Mouse (Mus musculus) liver, embryonic 11.5 days (tissue): Measurements from ENCODE around the gene Mroh7. TPM values are rescaled to one million over a fixed set of nuclear protein-coding genes. Genes with fewer than 3 reads are reported as not detected.

Experiments
- ATAC-seq: fragments of 200-750 bp; cut with Nextera tagmentation; replicated peaks from 2 replicates; pipeline ENCODE4 v1.8.0; 2017; ENCODE audit warnings: moderate number of reproducible peaks, mild to moderate bottlenecking, moderate TSS enrichment, moderate library complexity; ENCODE audit not compliant: low FRiP score
- DNase-seq: peaks from one replicate; pipeline ENCODE4 v3.0.0-alpha.2; 2017; ENCODE audit warnings: low spot score
- H3K27ac ChIP-seq: fragments of 300-500 bp; sonication (generic); 2 replicates; pipeline ENCODE4 v1.5.1; 2014; ENCODE audit warnings: mild to moderate bottlenecking, low read depth, low read length, control low read depth
- H3K27me3 ChIP-seq: fragments of 300-500 bp; sonication (generic); replicated peaks from 2 replicates; pipeline ENCODE4 v1.6.1; 2014; ENCODE audit warnings: low read length, mixed read lengths; ENCODE audit not compliant: control insufficient read depth, insufficient read depth
- H3K36me3 ChIP-seq: fragments of 300-500 bp; sonication (generic); 2 replicates; pipeline ENCODE4 v1.6.1; 2014; ENCODE audit warnings: mild to moderate bottlenecking, low read length, moderate library complexity, mixed read lengths; ENCODE audit not compliant: control insufficient read depth, insufficient read depth
- H3K4me1 ChIP-seq: fragments of 300-500 bp; sonication (generic); replicated peaks from 2 replicates; pipeline ENCODE4 v1.6.1; 2014; ENCODE audit warnings: low read length, mixed read lengths; ENCODE audit not compliant: control insufficient read depth, insufficient read depth
- H3K4me2 ChIP-seq: fragments of 300-500 bp; sonication (generic); 2 replicates; pipeline ENCODE4 v1.6.1; 2014; ENCODE audit warnings: mild to moderate bottlenecking, control low read depth, moderate library complexity
- H3K4me3 ChIP-seq: fragments of 300-500 bp; sonication (generic); 2 replicates; pipeline ENCODE4 v1.5.1; 2014; ENCODE audit warnings: low read depth, low read length, control low read depth
- H3K9ac ChIP-seq: fragments of 300-500 bp; sonication (generic); 2 replicates; pipeline ENCODE4 v1.6.1; 2014; ENCODE audit warnings: low read depth, low read length, control low read depth
- H3K9me3 ChIP-seq: fragments of 300-500 bp; sonication (generic); 2 replicates; pipeline ENCODE4 v1.6.1; 2016; ENCODE audit warnings: low read length, inconsistent platforms, mixed read lengths; ENCODE audit not compliant: control insufficient read depth
- WGBS: fragments of 180-500 bp; shearing (Covaris S2); extraction: QIAGEN DNeasy Blood & Tissue Kit; methylation state at CpG from one replicate; pipeline ENCODE4 v1.1.7; 2014; 5-methylcytosine and 5-hydroxymethylcytosine counted together
- polyA plus RNA-seq: library from polyadenylated mRNA; unstranded; fragments of >200 nt; fragmentation: Nextera tagmentation; extraction: Ambion mirVana; gene quantifications from 2 replicates; pipeline ENCODE4 v1.2.1, GENCODE M21; 2014

Gene Mroh7
- polyA plus RNA-seq, 1 experiment from 2014 or later, result 0.22 TPM

DNA sequence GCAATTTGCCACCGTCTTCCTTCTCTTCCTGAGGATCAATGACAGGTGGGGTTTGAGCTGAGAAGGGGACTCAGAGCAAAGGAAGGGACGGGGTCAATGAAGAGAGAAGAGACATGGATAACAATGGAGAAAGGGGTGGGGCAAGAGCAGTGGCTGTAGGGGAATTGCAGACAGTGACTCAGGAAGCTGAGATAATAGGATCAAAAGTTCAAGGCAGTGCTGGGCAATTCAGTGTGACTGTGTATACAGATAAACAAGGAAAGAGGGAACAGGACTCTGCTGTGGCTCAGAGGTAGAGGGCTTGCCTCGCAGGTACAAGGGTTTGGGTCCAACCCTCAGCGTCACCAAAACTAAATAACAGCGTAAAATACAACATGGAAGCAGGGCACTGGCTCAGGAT lies 22.8 kb downstream of the Mroh7 start:
- H3K9ac ChIP-seq, result no peak overlapping the region
- no peaks in the 10 kb centered on the region for H3K9me3 ChIP-seq
- no peaks in the 10 kb centered on the region for H3K4me1 ChIP-seq
- WGBS, result 24% methylated on average over 5 of the region's 5 CpGs
- peak; percentile 45; the same call in 1 of the 2 replicates for ATAC-seq
- no peak for DNase-seq
- no peaks in the 10 kb centered on the region for H3K36me3 ChIP-seq
- peaks cover under 1% of the 10 kb centered on the region for H3K27me3 ChIP-seq
- no peak overlapping the region for H3K4me3 ChIP-seq
- no peak overlapping the region for H3K27ac ChIP-seq
- H3K4me2 ChIP-seq, result peak overlapping the region; percentile 28

DNA sequence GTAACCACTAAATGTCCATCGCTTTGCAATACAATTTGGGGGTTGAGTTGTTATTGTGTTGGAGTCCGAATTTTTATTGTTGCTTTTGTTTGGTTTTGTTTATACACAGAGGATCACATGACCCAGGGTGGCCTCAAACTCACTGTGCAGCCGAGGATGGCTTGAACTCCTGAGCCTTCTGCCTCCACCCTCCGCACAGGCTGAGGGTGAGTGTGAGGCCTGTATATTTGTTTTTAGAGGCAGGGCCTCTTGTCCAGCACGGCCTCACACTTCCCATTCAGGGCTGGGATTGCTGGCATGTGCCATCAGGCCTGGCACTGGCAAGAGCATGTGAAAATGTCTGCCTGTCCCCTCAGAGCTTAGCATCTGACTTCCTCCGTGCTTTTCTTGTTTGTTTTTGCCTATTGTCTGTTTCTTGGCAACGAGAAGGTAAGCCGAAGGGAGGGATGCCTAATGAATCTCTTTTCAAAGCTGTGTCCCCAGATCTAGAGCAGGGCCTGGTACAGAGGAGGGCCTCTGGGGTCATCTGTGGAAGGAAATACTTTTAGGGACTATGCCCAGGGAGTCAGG lies 25.5 kb downstream of the Mroh7 start:
- H3K9ac ChIP-seq, result no peak overlapping the region
- H3K27ac ChIP-seq, result no peak overlapping the region
- H3K4me2 ChIP-seq, result no peak overlapping the region
- DNase-seq (no peak), ATAC-seq (no peak)
- no peaks in the 10 kb centered on the region for H3K36me3 ChIP-seq
- peaks cover 5% of the 10 kb centered on the region for H3K27me3 ChIP-seq
- no peaks in the 10 kb centered on the region for H3K4me1 ChIP-seq
- no peak overlapping the region for H3K4me3 ChIP-seq
- no peaks in the 10 kb centered on the region for H3K9me3 ChIP-seq
- 63% methylated on average over 8 of the region's 8 CpGs for WGBS

DNA sequence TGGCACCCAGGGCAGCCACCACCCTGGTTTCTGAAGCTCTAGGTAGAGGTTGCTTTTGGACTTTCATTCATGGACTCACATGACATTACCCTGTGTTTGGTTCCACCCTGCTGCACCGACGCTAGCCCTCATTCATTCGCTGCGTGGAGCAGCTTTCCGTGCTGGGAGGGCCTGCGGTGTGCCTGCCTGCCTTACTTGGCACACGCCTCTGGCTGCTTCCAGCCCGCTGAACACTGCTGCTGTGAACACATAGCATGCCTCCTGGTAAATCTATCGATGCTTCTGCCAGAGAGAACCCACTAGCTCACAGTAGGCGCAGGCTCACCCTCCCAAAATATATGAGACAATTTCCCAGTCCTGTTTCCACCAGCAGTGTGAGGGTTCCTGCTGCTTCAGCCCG lies 26.3 kb downstream of the Mroh7 start:
- ATAC-seq (no peak), DNase-seq (no peak)
- Histone ChIP-seq H3K27me3 (peaks cover 5% of the 10 kb centered on the region; the same call in 1 of the 2 replicates), H3K4me3 (no peak overlapping the region), H3K9me3 (no peaks in the 10 kb centered on the region), H3K4me1 (no peaks in the 10 kb centered on the region), H3K27ac (no peak overlapping the region), H3K9ac (no peak overlapping the region), H3K4me2 (no peak overlapping the region), H3K36me3 (no peaks in the 10 kb centered on the region)
- WGBS, result 73% methylated on average over 11 of the region's 11 CpGs

DNA sequence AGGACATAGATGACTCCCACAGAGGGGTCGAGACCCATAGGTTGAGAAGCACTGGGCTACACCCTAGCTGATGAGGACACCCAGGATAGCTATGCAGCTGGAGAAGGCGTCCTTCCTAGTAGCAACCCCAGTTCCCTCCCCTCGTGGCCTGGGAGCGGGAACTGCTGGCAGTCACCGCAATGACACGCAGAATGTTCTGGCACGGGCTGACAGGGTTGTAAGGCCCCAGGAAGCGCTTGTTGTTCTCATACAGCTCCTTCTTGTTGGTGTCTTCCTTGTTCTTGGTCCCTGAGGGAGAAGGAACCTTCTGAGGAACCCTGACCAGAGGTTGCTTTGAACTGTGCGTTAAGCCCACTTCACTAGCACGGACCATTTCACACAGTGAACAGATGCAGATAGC lies 26.8 kb downstream of the Mroh7 start:
- H3K4me1 ChIP-seq, result no peaks in the 10 kb centered on the region
- 78% methylated on average over 10 of the region's 10 CpGs for WGBS
- no peak overlapping the region for H3K4me2 ChIP-seq
- DNase-seq, result no peak
- no peak overlapping the region for H3K4me3 ChIP-seq
- ATAC-seq, result no peak
- H3K27ac ChIP-seq, result no peak overlapping the region
- no peak overlapping the region for H3K9ac ChIP-seq
- no peaks in the 10 kb centered on the region for H3K36me3 ChIP-seq
- H3K27me3 ChIP-seq, result peaks cover 5% of the 10 kb centered on the region; the same call in 1 of the 2 replicates
- no peaks in the 10 kb centered on the region for H3K9me3 ChIP-seq

DNA sequence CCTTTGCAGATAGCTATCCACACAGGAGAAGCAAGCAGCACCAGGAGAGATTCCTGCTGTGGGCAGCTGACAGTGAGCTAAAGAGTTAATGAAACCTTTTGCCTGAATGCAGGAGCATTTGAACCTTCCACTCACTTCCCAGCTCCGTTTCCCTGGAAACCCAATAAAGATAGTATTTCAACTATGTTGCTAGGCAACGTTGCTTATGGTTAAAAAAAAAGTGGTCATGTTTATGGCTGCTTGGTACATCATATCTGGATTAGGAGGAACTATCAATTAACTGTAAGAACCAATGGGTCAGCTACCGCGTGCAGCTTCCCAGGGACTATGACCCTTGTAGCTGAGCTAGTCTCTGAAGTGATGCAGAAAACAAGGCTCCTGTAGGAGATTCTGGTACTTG lies 29.9 kb downstream of the Mroh7 start:
- Histone ChIP-seq H3K9me3 (no peaks in the 10 kb centered on the region), H3K36me3 (no peaks in the 10 kb centered on the region), H3K9ac (no peak overlapping the region), H3K27ac (no peak overlapping the region), H3K27me3 (peaks cover 5% of the 10 kb centered on the region; the same call in 1 of the 2 replicates), H3K4me3 (no peak overlapping the region), H3K4me1 (no peaks in the 10 kb centered on the region), H3K4me2 (no peak overlapping the region)
- WGBS, result 45% methylated on average over 4 of the region's 4 CpGs
- ATAC-seq (no peak), DNase-seq (no peak)

DNA sequence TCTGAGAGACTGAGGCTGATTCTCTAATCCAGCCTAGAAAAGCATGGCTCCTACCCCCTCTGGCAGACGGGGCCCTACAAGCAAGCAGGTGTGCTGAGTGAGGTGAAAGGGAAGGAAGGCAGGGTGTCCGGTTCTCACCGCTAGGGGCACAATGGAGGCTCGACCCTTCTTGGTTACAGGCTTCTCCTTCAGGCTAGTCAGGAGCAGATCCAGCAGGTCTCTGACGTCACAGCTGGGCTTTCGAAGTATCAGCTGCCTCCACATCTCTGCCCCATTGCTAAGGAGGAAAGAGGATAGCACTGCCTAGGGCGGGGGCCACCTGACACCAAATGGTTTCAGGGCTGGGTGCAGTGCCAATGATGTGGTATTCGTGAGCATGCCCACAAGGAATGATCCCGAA lies 30.7 kb downstream of the Mroh7 start:
- no peak for ATAC-seq
- H3K4me1 ChIP-seq, result no peaks in the 10 kb centered on the region
- no peaks in the 10 kb centered on the region for H3K9me3 ChIP-seq
- H3K9ac ChIP-seq, result no peak overlapping the region
- H3K4me3 ChIP-seq, result no peak overlapping the region
- no peak for DNase-seq
- no peak overlapping the region for H3K4me2 ChIP-seq
- H3K27ac ChIP-seq, result no peak overlapping the region
- peaks cover 7% of the 10 kb centered on the region for H3K27me3 ChIP-seq
- no peaks in the 10 kb centered on the region for H3K36me3 ChIP-seq
- WGBS, result 20% methylated on average over 9 of the region's 9 CpGs

DNA sequence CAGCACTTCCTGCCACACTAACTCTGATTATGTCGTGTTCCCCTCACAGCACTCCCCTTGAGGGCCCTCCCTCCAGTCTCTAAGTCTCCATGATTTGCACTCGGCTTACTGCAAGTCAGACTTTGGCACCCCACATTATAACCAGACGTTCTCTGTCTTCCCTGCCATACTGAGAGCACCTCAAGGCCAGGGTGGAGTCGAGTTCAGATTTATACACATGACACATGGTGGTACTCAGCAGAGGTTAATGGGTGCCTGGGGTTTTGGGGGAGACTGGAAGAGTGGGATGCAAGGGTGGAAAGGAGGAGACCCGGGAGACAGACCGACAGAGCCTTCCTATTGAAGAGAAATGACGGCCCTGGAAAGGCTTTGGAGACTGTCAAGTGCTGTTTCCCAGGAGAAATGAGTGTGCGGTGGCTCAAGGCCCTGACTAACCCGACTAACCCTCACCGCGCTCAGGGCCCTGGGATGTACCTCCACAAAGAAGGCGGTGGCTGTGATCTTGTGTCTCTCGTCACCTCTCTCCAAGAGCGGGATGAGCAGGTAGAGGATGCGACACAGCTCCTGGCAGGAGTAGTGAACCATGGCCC lies 36.8 kb downstream of the Mroh7 start:
- no peak for ATAC-seq

DNA sequence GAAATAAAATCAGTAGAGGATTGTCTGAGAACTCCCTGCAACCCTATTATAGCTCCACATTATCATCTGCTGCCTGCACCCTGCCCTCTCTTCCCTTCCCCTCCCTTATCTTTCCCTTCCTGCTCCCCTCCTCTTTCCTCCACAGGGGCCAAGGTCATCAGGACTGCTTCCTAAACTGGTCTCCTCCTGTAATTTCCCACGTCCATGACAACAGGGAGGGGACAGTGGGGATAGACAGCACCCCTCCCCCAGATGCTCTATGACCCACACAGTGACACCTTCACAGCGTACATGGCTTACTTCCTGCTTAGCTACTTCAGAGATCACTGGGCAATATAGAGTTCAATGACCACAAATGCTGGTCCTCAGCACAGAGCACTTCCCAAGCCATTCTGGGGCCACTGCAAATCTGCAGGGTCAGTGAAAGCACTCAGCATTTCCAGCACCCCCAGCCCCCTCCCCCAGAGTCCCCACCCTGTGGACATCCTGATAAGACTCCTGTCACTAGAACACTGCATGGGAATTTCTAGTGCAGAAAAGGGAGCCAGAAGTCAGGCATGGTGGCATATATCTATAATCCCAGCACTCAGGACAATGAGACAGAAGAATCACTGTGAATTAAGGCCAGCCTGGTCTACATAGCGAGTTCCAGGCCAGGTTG lies 42.0 kb downstream of the Mroh7 start:
- ATAC-seq, result peak; percentile 60
- 22% methylated on average over 3 of the region's 3 CpGs for WGBS
- no peak overlapping the region for H3K4me3 ChIP-seq
- no peak overlapping the region for H3K4me2 ChIP-seq
- H3K4me1 ChIP-seq, result peaks cover 11% of the 10 kb centered on the region
- H3K27me3 ChIP-seq, result no peaks in the 10 kb centered on the region
- H3K27ac ChIP-seq, result no peak overlapping the region
- DNase-seq, result no peak
- no peak overlapping the region for H3K9ac ChIP-seq
- no peaks in the 10 kb centered on the region for H3K9me3 ChIP-seq
- no peaks in the 10 kb centered on the region for H3K36me3 ChIP-seq

More for the DNA sequence above, 36.8 kb downstream of the Mroh7 start:
- Histone ChIP-seq H3K4me2 (no peak overlapping the region), H3K36me3 (no peaks in the 10 kb centered on the region), H3K4me1 (peaks cover 3% of the 10 kb centered on the region), H3K4me3 (no peak overlapping the region), H3K9ac (no peak overlapping the region), H3K27ac (no peak overlapping the region), H3K9me3 (no peaks in the 10 kb centered on the region), H3K27me3 (peaks cover 2% of the 10 kb centered on the region; the same call in 1 of the 2 replicates)
- DNase-seq, result no peak
- 79% methylated on average over 15 of the region's 15 CpGs for WGBS

DNA sequence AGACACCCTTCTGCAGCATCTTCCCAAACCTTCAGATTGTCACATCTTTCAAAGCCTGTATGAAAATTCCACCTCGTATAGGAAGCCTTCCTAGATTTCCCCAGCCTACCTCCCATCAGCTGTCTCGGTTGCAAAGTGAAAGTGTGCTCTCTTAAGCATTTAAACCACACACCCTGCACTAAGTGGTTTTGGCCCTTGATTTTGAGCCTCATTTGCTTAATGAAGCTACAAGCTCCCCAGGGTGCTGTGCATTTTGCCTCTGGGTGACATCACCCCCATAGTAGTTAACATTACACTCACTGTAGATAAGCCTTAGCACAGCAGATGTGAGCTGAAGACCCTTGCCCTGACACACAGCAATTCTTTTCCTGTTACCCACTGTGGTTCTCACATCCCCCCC lies 49.8 kb downstream of the Mroh7 start:
- Histone ChIP-seq H3K4me2 (no peak overlapping the region), H3K4me3 (no peak overlapping the region)

More for the DNA sequence above, 49.8 kb downstream of the Mroh7 start:
- Histone ChIP-seq H3K9ac (no peak overlapping the region), H3K36me3 (peaks cover 4% of the 10 kb centered on the region), H3K9me3 (no peaks in the 10 kb centered on the region), H3K27ac (no peak overlapping the region), H3K27me3 (no peaks in the 10 kb centered on the region), H3K4me1 (peaks cover 19% of the 10 kb centered on the region)
- DNase-seq (no peak), ATAC-seq (no peak)
- WGBS, result 37% methylated on average over 2 of the region's 2 CpGs
